Mouse (Mus musculus): ENCODE results near the gene Actr8. TPM values are rescaled to one million over a fixed set of nuclear protein-coding genes. Genes with fewer than 3 reads are reported as not detected.
A peak's percentile ranks its signal among the peaks of the same experiment; 100 is the strongest.

Gene Actr8
- total RNA-seq, 2 experiments from 2014 or later: 36.5 to 38.3 TPM

- intact Hi-C loops (cut with DNase I): no loop called here
- DNase-seq (ENCODE audit: low spot score): no peak
Observed at GRCm38 (mm10) chr14:29988337-29988736, 10.2 kb downstream of the Actr8 start.

GRCm38 (mm10) chr14:29994976-29995375 is 16.8 kb downstream of the Actr8 start:
- intact Hi-C loops (cut with DNase I): no loop called here
- DNase-seq (ENCODE audit: low spot score): no peak

GRCm38 (mm10) chr14:29996000-29996751 is 18.0 kb downstream of the Actr8 start:
- no peak for DNase-seq (ENCODE audit: low spot score)
- intact Hi-C loops (cut with DNase I): no loop called here

GRCm38 (mm10) chr14:29997345-29997744 is 19.2 kb downstream of the Actr8 start:
- intact Hi-C loops (cut with DNase I): no loop called here
- DNase-seq (ENCODE audit: low spot score): no peak

GRCm38 (mm10) chr14:29998747-29999474 is 20.8 kb downstream of the Actr8 start:
- intact Hi-C loops (cut with DNase I): no loop called here
- DNase-seq (ENCODE audit: low spot score): no peak

- no peak for DNase-seq (ENCODE audit: low spot score)
- intact Hi-C loops (cut with DNase I): no loop called here
Observed at GRCm38 (mm10) chr14:29999475-29999811, 21.3 kb downstream of the Actr8 start.

GRCm38 (mm10) chr14:30008733-30009575 is 30.8 kb downstream of the Actr8 start, which contains the start of the genes Il17rb and Chdh:
TSS of gene Il17rb (minus strand) at chr14:30008896.
TSS of gene Chdh (plus strand) at chr14:30009023.
- intact Hi-C loops (cut with DNase I): no loop called here
- no peak for DNase-seq (ENCODE audit: low spot score)

GRCm38 (mm10) chr14:30009864-30010560 is 31.9 kb downstream of the Actr8 start:
- peak; percentile 41 for DNase-seq (ENCODE audit: low spot score)
- intact Hi-C loops (cut with DNase I): no loop called here

- intact Hi-C loops (cut with DNase I): no loop called here
- DNase-seq (ENCODE audit: low spot score): no peak
Observed at GRCm38 (mm10) chr14:30011886-30012560, 33.9 kb downstream of the Actr8 start.

GRCm38 (mm10) chr14:30014487-30014886 is 36.4 kb downstream of the Actr8 start:
- intact Hi-C loops (cut with DNase I): no loop called here
- no peak for DNase-seq (ENCODE audit: low spot score)

GRCm38 (mm10) chr14:30015008-30015407 is 36.9 kb downstream of the Actr8 start:
- no peak for DNase-seq (ENCODE audit: low spot score)
- intact Hi-C loops (cut with DNase I): no loop called here

- no peak for DNase-seq (ENCODE audit: low spot score)
- intact Hi-C loops (cut with DNase I): no loop called here
Observed at GRCm38 (mm10) chr14:30016666-30017065, 38.5 kb downstream of the Actr8 start.

GRCm38 (mm10) chr14:30017794-30018462 is 39.8 kb downstream of the Actr8 start:
- intact Hi-C loops (cut with DNase I): no loop called here
- no peak for DNase-seq (ENCODE audit: low spot score)

- intact Hi-C loops (cut with DNase I): no loop called here
- DNase-seq (ENCODE audit: low spot score): no peak
Observed at GRCm38 (mm10) chr14:30018463-30018801, 40.3 kb downstream of the Actr8 start.

GRCm38 (mm10) chr14:30018846-30019245 is 40.7 kb downstream of the Actr8 start:
- DNase-seq (ENCODE audit: low spot score): no peak
- intact Hi-C loops (cut with DNase I): no loop called here

- no peak for DNase-seq (ENCODE audit: low spot score)
- intact Hi-C loops (cut with DNase I): no loop called here
Observed at GRCm38 (mm10) chr14:30019375-30019774, 41.2 kb downstream of the Actr8 start.

GRCm38 (mm10) chr14:30019792-30020575 is 41.8 kb downstream of the Actr8 start:
- intact Hi-C loops (cut with DNase I): no loop called here
- no peak for DNase-seq (ENCODE audit: low spot score)

- no peak for DNase-seq (ENCODE audit: low spot score)
- intact Hi-C loops (cut with DNase I): no loop called here
Observed at GRCm38 (mm10) chr14:30022471-30022870, 44.3 kb downstream of the Actr8 start.

All from heart, postnatal 25 days (tissue).